Mouse (Mus musculus): Measurements from ENCODE around the gene Cct4.

The Cct4 gene

DNA sequence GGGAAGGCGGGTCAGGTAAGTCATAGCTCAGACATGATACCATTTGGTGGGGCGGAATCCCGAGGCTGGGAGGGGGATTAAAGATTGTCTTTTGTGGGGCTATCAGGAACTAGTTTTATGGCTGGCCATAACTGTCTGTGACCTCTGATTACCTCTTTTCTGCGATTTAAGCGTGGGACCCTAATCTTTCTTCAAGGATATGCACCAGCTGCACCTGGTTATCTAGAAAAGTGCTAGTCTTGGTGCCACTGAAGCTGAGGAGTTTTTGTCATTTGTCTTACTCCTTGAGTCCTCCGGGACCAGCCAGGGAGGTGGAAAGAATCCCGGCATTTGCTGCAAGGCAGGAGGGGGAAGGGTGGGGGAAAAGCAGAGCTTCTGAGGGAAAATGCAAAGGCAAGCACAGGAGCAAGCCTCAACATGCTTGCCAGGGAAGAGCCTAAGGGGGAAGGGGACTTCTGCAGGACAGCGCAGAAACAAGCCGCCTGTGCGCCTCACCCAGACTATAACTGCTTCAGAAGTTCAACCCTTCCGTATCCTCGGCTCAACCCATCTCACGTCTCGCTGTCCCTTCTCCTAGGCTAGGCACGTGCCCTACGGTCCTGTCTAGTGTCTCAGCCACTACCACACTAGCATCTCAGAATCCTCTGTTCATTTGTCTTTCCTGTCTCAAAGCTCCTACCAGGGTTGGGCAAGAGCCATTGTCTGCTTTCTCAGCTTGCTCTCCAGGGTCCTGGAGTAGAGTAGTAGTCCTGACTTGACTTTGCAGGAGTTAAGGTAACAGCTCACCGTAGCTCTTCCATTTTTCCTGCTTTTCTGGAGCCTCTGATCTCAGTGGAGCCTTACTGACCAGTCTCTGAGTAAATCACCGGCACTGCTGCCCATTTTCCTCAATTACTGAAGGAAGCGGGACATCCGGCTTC, 57.6 kb downstream of the Cct4 start:
- no peak for DNase-seq

DNA sequence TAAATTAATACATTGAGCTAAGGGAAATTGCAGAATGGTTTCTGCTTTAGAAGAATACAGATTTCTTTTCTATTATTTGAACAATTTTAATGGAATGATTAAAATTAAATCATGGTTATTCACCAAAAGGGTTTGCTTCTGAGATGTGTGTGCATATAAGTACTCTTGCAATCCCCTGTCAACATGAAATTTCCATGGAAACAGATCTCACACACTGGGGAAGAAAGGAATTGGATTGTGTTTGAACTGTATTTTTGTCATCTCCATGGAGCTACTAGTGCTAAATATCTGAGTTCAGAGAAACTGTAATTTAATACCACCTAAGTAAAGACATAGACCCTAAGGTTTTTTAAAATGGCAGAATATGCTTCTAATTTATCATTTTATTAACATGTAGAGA, 59.3 kb downstream of the Cct4 start:
- no peak for DNase-seq

DNA sequence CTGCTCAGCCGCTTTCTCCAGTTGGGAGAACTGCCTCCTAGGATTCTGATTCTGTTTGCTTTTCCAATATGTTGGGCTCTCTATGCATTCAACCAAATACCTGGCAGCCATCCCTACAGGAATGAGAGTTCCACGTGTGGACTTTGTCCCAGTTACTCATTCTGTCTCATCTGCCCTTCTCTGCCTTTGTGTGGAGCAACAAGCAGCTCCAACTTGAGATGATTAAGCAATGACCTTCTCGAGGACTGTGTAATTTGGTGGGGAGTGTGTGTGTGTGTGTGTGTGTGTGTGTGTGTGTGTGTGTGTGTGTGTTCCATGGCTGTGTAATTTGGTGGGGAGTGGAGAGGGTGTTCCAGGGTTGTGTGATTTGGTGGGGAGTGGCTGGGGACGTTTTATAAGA, 62.0 kb downstream of the Cct4 start:
- DNase-seq: no peak
